Mouse (Mus musculus): ENCODE results near the gene Map4k3. TPM values are rescaled to one million over a fixed set of nuclear protein-coding genes. Genes with fewer than 3 reads are reported as not detected.
"Not testable (repeated sequence)": the region's sequence is repeated elsewhere in the genome, so short reads cannot be mapped to it uniquely, and the experiment has no call there.

Gene Map4k3
- polyA plus RNA-seq, 1 experiment from 2014 or later = 32.5 TPM

GRCm38 (mm10) chr17:80755076-80755871, 27.0 kb upstream of the Map4k3 start:
- Histone ChIP-seq H3K27me3 (replicated peaks) (no peaks in the 10 kb centered on the region), H3K9ac (no peak overlapping the region), H3K9me3 (no peaks in the 10 kb centered on the region), H3K4me1 (no peaks in the 10 kb centered on the region), H3K4me3 (no peak overlapping the region), H3K27ac (no peak overlapping the region), H3K36me3 (no peaks in the 10 kb centered on the region), H3K4me2 (replicated peaks) (no peak overlapping the region)
- WGBS = 84% methylated on average over 9 of the region's 9 CpGs
- ATAC-seq (ENCODE audit: low FRiP score, low read depth) = no peak

GRCm38 (mm10) chr17:80754589-80754988, 26.3 kb upstream of the Map4k3 start:
- Histone ChIP-seq H3K9ac (no peak overlapping the region), H3K27me3 (replicated peaks) (no peaks in the 10 kb centered on the region), H3K27ac (no peak overlapping the region), H3K4me3 (no peak overlapping the region), H3K4me2 (replicated peaks) (no peak overlapping the region), H3K4me1 (no peaks in the 10 kb centered on the region), H3K9me3 (no peaks in the 10 kb centered on the region), H3K36me3 (no peaks in the 10 kb centered on the region)
- WGBS = 62% methylated on average over 8 of the region's 8 CpGs
- no peak for ATAC-seq (ENCODE audit: low FRiP score, low read depth)

- Histone ChIP-seq H3K9ac (no peak overlapping the region), H3K4me2 (replicated peaks) (no peak overlapping the region), H3K4me1 (no peaks in the 10 kb centered on the region), H3K4me3 (no peak overlapping the region), H3K27ac (no peak overlapping the region), H3K9me3 (no peaks in the 10 kb centered on the region), H3K27me3 (replicated peaks) (no peaks in the 10 kb centered on the region), H3K36me3 (no peaks in the 10 kb centered on the region)
- 21% methylated on average over 1 of the region's 1 CpGs for WGBS
- ATAC-seq (ENCODE audit: low FRiP score, low read depth) = no peak
These were observed 24.2 kb upstream of the Map4k3 start for GRCm38 (mm10) chr17:80752466-80752865.

GRCm38 (mm10) chr17:80739421-80739820, 11.1 kb upstream of the Map4k3 start:
- no peak for ATAC-seq (ENCODE audit: low FRiP score, low read depth)
- 89% methylated on average over 5 of the region's 5 CpGs for WGBS
- no peak overlapping the region for H3K4me3 ChIP-seq
- H3K9ac ChIP-seq = no peak overlapping the region
- H3K27me3 ChIP-seq (replicated peaks) = no peaks in the 10 kb centered on the region
- no peak overlapping the region for H3K27ac ChIP-seq
- H3K36me3 ChIP-seq = no peaks in the 10 kb centered on the region
- no peaks in the 10 kb centered on the region for H3K4me1 ChIP-seq
- no peaks in the 10 kb centered on the region for H3K9me3 ChIP-seq
- H3K4me2 ChIP-seq (replicated peaks) = no peak overlapping the region

GRCm38 (mm10) chr17:80734700-80735099, 6.4 kb upstream of the Map4k3 start:
- WGBS = 78% methylated on average over 6 of the region's 6 CpGs
- H3K27ac ChIP-seq = no peak overlapping the region
- ATAC-seq (ENCODE audit: low FRiP score, low read depth) = no peak
- H3K27me3 ChIP-seq (replicated peaks) = no peaks in the 10 kb centered on the region
- H3K4me3 ChIP-seq = no peak overlapping the region
- no peak overlapping the region for H3K9ac ChIP-seq
- H3K36me3 ChIP-seq = no peaks in the 10 kb centered on the region
- H3K9me3 ChIP-seq = no peaks in the 10 kb centered on the region
- no peaks in the 10 kb centered on the region for H3K4me1 ChIP-seq
- no peak overlapping the region for H3K4me2 ChIP-seq (replicated peaks)

GRCm38 (mm10) chr17:80733121-80733800, 5.0 kb upstream of the Map4k3 start:
- H3K27me3 ChIP-seq (replicated peaks) = no peaks in the 10 kb centered on the region

GRCm38 (mm10) chr17:80732256-80732655, 4.0 kb upstream of the Map4k3 start:
- WGBS = 96% methylated on average over 4 of the region's 4 CpGs
- Histone ChIP-seq H3K4me3 (no peak overlapping the region), H3K4me2 (replicated peaks) (no peak overlapping the region), H3K27me3 (replicated peaks) (no peaks in the 10 kb centered on the region), H3K36me3 (no peaks in the 10 kb centered on the region), H3K4me1 (no peaks in the 10 kb centered on the region), H3K9ac (no peak overlapping the region), H3K9me3 (no peaks in the 10 kb centered on the region), H3K27ac (no peak overlapping the region)
- ATAC-seq (ENCODE audit: low FRiP score, low read depth) = no peak

More at GRCm38 (mm10) chr17:80733121-80733800, 5.0 kb upstream of the Map4k3 start:
- no peak overlapping the region for H3K27ac ChIP-seq
- H3K4me3 ChIP-seq = no peak overlapping the region
- no peaks in the 10 kb centered on the region for H3K36me3 ChIP-seq
- no peaks in the 10 kb centered on the region for H3K9me3 ChIP-seq
- H3K4me1 ChIP-seq = no peaks in the 10 kb centered on the region
- WGBS = 79% methylated on average over 12 of the region's 12 CpGs
- H3K9ac ChIP-seq = no peak overlapping the region
- H3K4me2 ChIP-seq (replicated peaks) = no peak overlapping the region
- ATAC-seq (ENCODE audit: low FRiP score, low read depth) = no peak

- ATAC-seq (ENCODE audit: low FRiP score, low read depth); H3K9ac ChIP-seq: not testable (repeated sequence)
- 90% methylated on average over 6 of the region's 6 CpGs for WGBS
These were observed 2.0 kb upstream of the Map4k3 start for GRCm38 (mm10) chr17:80730283-80730682.

GRCm38 (mm10) chr17:80729825-80730224, 1.5 kb upstream of the Map4k3 start:
- no peaks in the 10 kb centered on the region for H3K36me3 ChIP-seq
- no peak overlapping the region for H3K4me3 ChIP-seq
- H3K27ac ChIP-seq = no peak overlapping the region
- WGBS = 89% methylated on average over 5 of the region's 5 CpGs
- H3K9ac ChIP-seq = no peak overlapping the region
- no peak for ATAC-seq (ENCODE audit: low FRiP score, low read depth)
- H3K27me3 ChIP-seq (replicated peaks) = no peaks in the 10 kb centered on the region
- H3K4me1 ChIP-seq = peaks cover 12% of the 10 kb centered on the region
- no peak overlapping the region for H3K4me2 ChIP-seq (replicated peaks)
- no peaks in the 10 kb centered on the region for H3K9me3 ChIP-seq

More at GRCm38 (mm10) chr17:80730283-80730682, 2.0 kb upstream of the Map4k3 start:
- not testable (repeated sequence) for H3K27me3 ChIP-seq (replicated peaks); H3K36me3 ChIP-seq; H3K27ac ChIP-seq; H3K4me3 ChIP-seq; H3K9me3 ChIP-seq; H3K4me2 ChIP-seq (replicated peaks)
- H3K4me1 ChIP-seq = peaks cover 12% of the 10 kb centered on the region

GRCm38 (mm10) chr17:80729080-80729749, 930 bp upstream of the Map4k3 start:
- 35% methylated on average over 9 of the region's 9 CpGs for WGBS
- no peaks in the 10 kb centered on the region for H3K36me3 ChIP-seq
- ATAC-seq (ENCODE audit: low FRiP score, low read depth) = no peak
- no peak overlapping the region for H3K9ac ChIP-seq
- peaks cover 15% of the 10 kb centered on the region for H3K4me1 ChIP-seq
- no peaks in the 10 kb centered on the region for H3K9me3 ChIP-seq
- H3K27me3 ChIP-seq (replicated peaks) = no peaks in the 10 kb centered on the region
- H3K27ac ChIP-seq = no peak overlapping the region
- peak overlapping the region; percentile 65; the same call in 1 of the 2 replicates for H3K4me2 ChIP-seq (replicated peaks)
- H3K4me3 ChIP-seq = no peak overlapping the region

- Histone ChIP-seq H3K9ac (peak overlapping the region; percentile 96), H3K27me3 (replicated peaks) (no peaks in the 10 kb centered on the region), H3K4me3 (peak overlapping the region; percentile 88), H3K9me3 (no peaks in the 10 kb centered on the region), H3K36me3 (no peaks in the 10 kb centered on the region), H3K27ac (peak overlapping the region; percentile 89), H3K4me1 (peaks cover 15% of the 10 kb centered on the region), H3K4me2 (replicated peaks) (peak overlapping the region; percentile 65)
- under 1% methylated on average over 51 of the region's 54 CpGs for WGBS
- peak; percentile 64 for ATAC-seq (ENCODE audit: low FRiP score, low read depth)
These were observed 839 bp downstream of the Map4k3 start for GRCm38 (mm10) chr17:80727341-80727951.

- peak overlapping the region; percentile 65 for H3K4me2 ChIP-seq (replicated peaks)
- ATAC-seq (ENCODE audit: low FRiP score, low read depth) = no peak
- H3K4me3 ChIP-seq = peak overlapping the region; percentile 88
- H3K36me3 ChIP-seq = no peaks in the 10 kb centered on the region
- H3K4me1 ChIP-seq = peaks cover 19% of the 10 kb centered on the region
- no peak overlapping the region for H3K27ac ChIP-seq
- peak overlapping the region; percentile 29; the same call in 1 of the 2 replicates for H3K9ac ChIP-seq
- WGBS = 12% methylated on average over 8 of the region's 8 CpGs
- H3K27me3 ChIP-seq (replicated peaks) = no peaks in the 10 kb centered on the region
- no peaks in the 10 kb centered on the region for H3K9me3 ChIP-seq
These were observed 1.5 kb downstream of the Map4k3 start for GRCm38 (mm10) chr17:80726821-80727220.

Data from neural tube, embryonic 12.5 days (tissue).